Mouse (Mus musculus): ENCODE measurements at regions not wholly inside any gene's neighbourhood (a gene's known extent, or its start where the extent isn't known, plus 50 kb on each side); places are given as distances from the start of the nearest gene placed in this dataset.

DNA sequence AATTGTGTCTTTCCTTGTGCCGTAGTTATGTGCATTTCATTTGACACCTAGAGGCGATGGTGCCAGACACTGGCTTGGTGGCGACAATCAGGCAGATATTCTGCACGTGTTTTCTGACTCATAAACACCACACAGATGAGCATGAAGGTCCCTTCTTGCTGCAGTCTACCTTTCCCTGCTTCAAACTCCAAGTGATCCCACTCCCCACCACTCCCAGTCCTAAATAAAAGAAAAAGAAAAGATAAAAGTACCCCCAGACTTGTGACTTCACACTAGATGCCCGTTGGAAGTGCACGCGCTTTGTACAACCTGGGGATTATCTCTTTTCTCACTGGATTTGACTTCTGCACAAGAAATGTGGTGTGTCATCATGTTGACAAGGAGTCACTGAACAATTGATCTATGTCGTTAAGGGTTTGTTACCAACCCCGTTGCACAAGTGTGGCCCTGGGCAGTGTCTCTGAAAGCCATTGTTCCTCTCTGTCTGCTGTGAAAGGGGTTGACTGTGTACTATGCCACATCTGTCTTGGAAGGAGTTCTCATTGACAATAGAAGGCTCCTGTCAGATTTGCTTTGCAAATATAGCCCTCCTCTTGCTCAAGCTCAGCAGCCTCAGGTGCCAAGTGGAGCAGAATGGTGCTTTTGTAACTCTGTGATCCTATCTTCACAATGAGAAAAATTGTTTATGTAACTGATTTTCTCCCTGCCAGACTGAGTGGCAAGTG is 140.1 kb downstream of the Ppp4r2 start:
- ATAC-seq (ENCODE audit: low TSS enrichment): peak; percentile 36

DNA sequence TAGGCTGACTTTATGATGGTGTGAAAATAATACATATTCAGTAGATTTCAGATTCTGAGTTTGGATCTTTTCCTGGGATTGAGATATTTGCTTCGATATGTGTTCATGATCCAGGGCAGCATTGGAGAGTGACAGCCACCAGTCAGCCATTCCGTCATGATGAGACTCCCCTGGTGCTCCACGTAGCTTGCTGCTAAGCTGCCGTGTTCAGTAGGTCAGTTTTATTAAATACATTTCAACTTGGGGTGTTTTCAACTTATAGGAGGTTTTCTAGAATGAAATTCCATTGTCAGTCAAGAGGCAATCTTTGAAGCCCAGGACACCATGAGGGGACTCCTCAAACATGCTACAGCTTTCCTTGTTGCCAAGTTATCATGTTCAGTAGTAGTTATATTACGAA is 141.3 kb downstream of the Ppp4r2 start:
- ATAC-seq (ENCODE audit: low TSS enrichment): no peak

- peak; percentile 81 for ATAC-seq (ENCODE audit: low TSS enrichment)
Observed at GRCm38 (mm10) chr6:100975835-100976234, 142.4 kb downstream of the Ppp4r2 start.

DNA sequence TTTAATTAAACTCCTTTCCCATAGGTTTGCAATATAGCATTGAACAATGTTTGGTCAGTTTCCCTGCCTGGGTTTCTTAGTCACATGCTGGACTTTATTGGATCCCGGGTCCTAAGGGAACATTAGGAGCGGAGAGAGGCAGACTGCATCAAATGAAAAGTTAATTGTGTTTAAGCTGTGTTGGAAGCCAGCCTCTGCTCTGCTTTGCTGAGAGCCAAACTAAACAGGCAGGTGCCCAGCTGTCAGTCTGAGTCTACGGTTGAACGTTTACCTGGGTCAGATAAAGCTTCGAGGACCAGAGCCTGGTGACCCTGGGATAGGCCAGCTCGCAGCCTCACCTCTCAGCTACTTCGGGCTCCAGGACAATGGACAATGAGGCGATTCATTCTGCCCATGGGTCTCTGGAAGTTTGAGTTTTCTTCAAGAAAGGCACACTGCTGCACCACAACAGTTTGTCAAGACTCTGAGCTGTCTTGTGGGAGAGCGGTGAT is 143.8 kb downstream of the Ppp4r2 start:
- ATAC-seq (ENCODE audit: low TSS enrichment): no peak

DNA sequence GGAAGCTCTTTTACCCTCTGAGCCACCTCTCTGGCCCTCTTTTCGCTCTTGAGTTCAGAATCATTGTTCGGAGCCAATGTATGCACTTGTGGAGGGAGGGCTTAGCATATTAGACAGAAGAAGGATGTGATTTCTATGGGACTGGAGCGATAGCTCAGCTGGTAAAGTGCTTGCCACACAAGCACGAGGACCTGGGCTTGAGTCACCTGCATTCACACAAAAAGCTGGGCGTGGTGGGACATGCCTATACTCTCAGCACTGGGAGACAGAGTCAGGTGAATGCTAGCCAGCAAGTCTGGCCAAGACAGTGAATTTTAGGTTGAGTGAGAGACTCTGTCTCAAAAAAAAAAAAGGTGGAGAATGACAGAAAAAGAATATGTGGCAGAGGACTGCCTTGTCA is 144.7 kb downstream of the Ppp4r2 start:
- ATAC-seq (ENCODE audit: low TSS enrichment): no peak

DNA sequence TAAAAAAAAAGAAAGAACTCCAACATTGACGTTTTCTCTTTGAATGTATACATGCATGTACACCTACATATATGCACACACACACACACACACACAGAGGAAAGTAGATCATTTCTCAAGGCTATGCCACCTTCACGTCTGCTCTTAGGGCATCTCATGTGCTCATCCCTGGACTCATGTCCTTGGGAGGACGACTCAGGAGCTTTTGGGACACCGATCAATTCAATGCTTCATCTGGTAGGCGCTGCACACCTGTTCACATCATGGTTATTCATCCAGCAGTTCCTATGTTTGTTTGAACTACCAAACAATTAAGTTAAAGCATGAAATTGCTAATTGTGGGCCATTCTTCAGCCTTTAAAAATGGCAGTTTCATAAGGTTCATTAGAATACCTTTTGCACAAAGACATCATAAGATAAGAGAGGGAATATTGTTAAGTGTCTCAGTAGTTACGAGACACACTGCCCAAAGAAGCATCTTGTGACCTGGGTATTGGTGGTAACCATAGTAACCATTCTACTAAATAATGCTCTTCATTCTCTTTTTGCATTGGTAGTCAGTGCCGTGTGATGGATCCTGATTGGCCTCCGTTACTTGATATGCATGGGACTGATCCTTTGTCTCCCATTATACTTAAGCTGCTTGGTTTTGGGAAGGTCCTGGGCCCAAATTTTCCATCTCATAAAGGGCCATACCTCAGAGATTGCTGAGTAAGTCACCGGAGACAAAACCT is 145.5 kb downstream of the Ppp4r2 start:
- no peak for ATAC-seq (ENCODE audit: low TSS enrichment)

GRCm38 (mm10) chr6:100980156-100980555 is 146.7 kb downstream of the Ppp4r2 start:
- no peak for ATAC-seq (ENCODE audit: low TSS enrichment)

DNA sequence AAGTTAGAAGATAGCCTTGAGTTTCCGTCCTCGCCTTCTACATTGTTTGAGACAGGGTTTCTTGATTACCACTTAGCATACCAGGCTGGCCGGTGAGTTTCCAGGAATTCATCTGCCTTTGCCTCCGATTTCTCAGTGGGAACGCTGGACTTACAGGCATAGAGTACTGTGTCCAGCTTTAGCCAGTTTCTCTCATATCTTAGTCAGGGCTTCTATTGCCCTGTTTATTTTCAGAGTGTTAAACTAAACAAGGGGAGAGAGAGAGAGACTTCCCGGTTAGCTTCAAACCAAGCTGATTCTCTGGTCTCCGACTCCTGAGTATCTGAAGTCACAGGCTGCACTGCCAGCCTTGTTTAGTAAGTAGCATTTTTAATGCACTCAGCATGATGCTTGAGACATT is 151.4 kb downstream of the Ppp4r2 start:
- ATAC-seq (ENCODE audit: low TSS enrichment): no peak

DNA sequence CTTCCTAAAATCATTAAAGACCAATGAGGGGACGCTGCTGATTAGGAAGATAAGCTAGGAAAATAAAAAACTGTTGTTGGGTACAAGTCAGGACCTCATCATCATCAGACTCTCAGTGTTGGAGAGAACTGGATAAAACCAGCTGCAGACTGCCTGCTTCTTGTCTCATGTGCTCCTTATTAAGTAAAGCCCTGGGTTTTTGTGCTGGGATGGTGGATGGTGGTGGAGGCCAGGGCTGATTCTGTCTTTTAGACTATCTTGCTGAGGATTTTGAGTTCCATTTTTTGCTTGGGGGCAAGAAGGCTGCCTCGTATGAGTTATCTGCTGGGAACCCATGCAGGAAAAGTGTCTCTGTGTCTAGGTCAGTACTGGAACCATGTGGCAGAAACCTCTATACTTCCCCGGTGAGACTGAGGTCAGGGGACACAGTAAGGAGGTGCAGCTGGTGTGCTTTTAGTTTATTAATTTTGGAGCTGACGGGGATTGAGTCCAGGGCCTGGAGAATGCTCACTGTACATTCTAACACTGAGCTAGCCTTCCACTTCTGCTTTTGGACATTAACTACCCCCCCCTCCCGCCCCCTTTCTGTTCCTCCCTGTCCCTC is 152.0 kb downstream of the Ppp4r2 start:
- no peak for ATAC-seq (ENCODE audit: low TSS enrichment)

GRCm38 (mm10) chr6:100988521-100988920 is 155.1 kb downstream of the Ppp4r2 start:
- ATAC-seq (ENCODE audit: low TSS enrichment): no peak

- ATAC-seq (ENCODE audit: low TSS enrichment): no peak
Observed at GRCm38 (mm10) chr6:100993421-100993820, 160.0 kb downstream of the Ppp4r2 start.

DNA sequence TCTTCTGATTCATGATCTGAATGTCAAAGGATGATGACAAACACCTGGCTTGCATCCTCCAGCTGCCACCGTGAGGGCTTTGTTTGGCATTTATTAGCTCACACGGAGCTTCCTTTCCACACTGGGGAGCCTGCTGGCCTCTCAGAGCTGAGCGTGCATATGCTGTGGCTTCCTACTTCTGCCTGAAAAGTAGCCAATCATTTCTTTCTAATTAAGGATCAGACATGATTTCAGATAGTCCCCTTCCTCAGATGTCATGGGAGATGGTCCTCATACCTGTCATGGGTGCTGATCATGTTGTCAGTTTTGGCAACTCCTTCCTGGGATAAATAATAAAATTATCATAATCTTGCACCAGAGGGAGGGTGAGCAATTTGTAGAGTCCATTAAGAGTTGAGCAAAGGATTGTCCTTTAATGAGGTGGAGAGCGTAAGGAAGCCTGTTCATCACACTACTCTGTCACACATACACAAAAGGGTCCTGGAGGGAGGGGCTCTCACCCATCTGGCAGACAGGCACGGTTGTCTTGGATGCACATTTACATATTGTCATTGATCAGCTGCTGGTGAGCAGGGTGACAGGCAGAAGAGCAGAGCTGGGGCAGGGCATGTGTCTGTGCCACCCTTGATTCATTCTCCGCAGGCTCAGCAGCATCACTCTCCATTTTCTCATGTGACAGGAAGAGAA is 162.6 kb downstream of the Ppp4r2 start:
- ATAC-seq (ENCODE audit: low TSS enrichment): no peak

DNA sequence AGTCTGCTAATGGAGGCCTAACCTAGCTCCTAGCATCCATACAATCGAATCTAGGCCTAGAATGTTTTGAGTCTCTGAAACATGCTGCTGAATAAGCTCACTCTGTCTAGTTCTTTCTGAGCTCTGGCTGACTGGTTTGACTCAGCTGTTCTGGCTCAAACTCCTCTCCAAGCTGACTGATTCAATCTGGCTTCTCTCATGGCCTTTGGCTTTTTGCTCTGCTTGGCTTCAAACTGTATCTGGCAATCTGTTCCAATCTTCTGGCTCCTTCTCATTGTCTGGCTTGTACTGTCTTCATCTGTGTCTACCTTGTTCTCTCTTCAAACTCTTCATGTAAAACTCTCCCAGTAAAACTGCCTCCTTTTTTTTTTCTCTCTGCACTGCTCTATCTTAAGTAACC is 164.9 kb downstream of the Ppp4r2 start:
- no peak for ATAC-seq (ENCODE audit: low TSS enrichment)

DNA sequence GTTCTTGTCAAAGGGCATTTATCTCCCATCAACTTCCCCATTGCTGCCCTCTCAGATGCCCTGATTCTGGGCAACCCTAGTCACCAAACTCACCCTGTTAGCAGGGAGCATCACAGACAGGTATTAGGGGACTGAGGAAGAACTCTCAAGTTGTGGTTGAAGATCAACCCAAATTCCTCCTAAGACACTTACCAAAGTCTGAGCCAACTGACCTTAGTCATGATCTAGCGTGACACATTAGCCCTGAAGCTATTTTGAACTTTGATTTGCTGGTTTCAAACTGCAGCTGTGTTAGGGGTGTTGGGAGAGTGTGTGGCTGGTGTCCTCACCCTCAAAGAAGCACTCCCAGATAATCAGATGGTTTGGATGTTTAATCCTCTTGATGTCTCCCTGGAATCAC is 170.5 kb downstream of the Ppp4r2 start:
- ATAC-seq (ENCODE audit: low TSS enrichment): no peak

- ATAC-seq (ENCODE audit: low TSS enrichment): no peak
Observed at GRCm38 (mm10) chr6:101021650-101022049, 188.2 kb downstream of the Ppp4r2 start.

- no peak for ATAC-seq (ENCODE audit: low TSS enrichment)
Observed at GRCm38 (mm10) chr6:101025816-101026215, 192.4 kb downstream of the Ppp4r2 start.

DNA sequence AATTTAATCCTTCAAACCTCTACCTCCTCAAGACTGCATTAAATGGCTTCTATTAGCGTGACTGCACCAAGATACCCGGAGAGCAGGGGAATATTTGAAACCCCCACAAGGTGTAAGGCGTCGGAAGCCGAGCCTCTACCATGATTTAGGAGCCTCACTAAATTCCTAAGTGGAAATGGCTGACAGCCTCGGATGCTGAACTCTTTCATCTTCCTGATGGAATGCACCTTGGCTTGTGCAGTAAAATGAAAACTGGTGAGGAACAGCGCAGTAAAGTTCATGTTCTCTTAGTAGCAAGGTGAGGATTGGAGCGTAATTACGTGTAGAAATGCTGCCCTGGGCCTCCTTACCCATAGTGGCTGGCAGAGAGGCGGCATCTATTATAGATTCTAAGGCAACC is 194.0 kb downstream of the Ppp4r2 start:
- ATAC-seq (ENCODE audit: low TSS enrichment): no peak

DNA sequence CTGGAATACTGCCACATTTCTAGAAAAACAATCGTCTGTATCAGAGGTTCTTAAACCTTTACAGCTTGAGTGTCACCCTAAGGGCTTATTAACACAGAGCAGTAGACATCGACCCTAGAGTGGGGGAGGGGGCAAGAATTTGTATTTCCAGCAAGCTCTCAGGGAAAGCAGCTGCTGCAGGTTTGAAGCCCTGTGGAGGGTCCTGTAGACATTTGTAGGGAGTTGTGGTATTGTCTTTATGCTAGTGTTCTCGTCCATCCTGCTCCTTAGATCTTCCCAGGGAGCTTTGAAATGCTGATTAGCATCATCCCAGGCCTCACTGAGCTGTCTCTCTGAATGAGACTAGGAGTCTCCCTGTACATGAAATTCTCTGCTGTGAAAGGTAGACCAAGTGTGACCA is 196.0 kb downstream of the Ppp4r2 start:
- ATAC-seq (ENCODE audit: low TSS enrichment): no peak

DNA sequence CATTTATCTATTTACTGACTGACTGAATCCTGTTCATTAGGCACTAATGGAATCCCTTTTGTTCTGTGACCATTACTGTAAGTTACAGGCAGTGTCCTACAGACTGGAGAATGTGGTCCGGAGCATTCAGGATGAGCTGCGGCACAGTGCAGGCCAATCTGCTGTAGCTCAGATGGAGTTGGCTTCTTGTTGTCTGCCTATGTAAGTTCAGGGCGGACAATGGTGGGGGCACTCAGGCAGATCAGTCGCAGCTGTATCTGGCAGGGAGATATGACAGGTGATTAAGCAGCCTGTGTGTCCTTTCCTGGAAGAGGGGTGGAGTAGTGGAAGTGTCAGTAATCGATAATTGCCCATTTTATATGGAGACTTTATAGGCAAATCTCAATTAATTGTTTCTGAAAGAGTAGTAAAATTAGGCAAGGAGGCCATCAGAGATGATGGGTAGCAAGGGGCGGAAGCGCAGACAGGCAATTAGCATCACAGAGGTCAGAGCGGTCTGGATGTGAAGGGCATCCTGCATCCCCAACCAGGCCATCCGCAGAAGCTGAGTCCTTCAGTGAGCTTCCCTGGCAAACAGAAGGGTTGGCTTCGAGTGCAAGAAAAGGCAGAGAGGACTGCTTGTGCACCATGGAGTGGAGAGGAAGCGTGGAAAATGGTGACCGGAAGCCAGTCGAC is 197.2 kb downstream of the Ppp4r2 start:
- no peak for ATAC-seq (ENCODE audit: low TSS enrichment)

DNA sequence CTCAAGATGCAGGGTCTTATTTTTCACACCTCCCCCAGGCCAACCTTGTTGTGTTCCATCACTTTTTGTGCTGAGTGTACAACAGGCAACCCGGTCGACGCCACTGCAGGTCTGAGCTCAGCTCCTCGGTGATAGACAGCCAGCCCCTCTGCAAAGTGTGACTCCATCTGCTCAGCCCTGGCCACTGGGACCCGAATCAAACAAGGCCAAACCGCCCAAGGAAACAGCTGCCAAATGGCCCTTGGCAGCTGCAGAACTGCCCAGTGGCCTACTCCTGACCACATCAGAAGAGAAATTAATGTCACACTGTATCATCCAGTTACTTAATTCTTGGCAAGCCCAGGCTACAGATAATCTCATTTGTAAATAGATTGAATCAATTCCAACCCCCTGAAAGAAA is 213.3 kb downstream of the Ppp4r2 start:
- no peak for ATAC-seq (ENCODE audit: low TSS enrichment)

DNA sequence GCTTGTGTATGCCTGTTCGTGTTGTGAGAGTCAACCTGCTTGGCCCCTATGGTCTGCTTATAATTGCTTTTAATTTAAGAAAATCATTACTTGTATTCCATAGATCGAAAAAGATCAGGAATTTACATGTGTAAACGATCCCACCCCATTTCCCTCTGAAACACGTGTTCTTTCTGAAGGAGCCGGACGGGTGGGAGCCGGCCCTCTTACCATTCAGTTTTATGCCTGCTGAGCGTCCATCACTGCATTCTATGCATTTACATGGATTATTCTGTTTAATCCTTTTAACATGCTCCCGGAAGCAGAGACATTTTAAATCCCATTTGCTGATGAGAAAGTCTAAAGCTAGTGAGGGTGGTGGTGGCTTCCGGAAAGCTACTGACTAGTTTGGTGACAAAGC is 213.8 kb downstream of the Ppp4r2 start:
- ATAC-seq (ENCODE audit: low TSS enrichment): no peak

DNA sequence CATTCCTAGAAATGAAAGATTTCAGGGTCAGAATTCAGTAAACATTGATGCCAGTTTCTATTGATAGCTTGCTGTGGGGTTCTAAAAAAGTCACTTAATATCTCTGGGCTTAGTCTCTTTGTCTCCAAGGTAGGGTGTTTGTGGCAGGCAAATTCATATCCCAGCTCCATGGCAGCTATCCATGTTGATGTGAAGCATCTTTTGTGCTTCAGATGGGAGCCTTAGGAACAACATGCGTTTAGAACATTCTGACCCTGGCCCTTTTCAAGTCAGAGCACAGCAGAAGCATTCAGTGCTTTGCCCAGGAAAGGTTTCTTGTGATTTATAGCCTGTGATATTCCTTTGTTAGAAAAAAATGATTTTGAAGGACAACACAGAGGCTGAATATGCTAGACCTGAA is 215.0 kb downstream of the Ppp4r2 start:
- ATAC-seq (ENCODE audit: low TSS enrichment): no peak
